Mouse (Mus musculus): ENCODE results near the gene Cdhr1.

Gene Cdhr1

DNA sequence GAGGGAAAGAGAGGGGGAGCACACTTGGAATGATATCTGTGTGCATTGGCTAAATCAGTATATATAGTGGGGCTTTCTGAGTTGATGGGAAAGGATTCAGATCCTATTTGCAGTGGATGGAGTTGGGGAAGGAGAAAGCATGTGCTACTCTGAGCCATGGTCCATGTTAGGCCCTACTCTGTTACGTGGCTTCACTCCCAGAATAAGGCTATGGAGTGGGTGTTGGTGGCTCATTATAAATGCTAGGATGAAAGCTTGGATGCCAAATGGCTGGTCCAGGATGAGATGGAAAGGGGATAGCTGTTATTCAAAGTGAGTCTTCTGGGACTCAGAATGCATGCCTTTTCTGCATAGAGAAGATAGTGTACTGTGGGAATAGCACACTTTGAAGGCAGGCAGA is 17.4 kb downstream of the Cdhr1 start:
- no peak for DNase-seq (ENCODE audit: low read depth, low spot score)

GRCm38 (mm10) chr14:37068516-37068915 is 29.6 kb downstream of the Cdhr1 start:
- peak; percentile 72 for DNase-seq (ENCODE audit: low read depth, low spot score)

- DNase-seq (ENCODE audit: low read depth, low spot score): no peak
Observed at GRCm38 (mm10) chr14:37067629-37068028, 30.5 kb downstream of the Cdhr1 start, which contains the start of gene Lrit2. TSS of gene Lrit2 (plus strand) at chr14:37067929.

DNA sequence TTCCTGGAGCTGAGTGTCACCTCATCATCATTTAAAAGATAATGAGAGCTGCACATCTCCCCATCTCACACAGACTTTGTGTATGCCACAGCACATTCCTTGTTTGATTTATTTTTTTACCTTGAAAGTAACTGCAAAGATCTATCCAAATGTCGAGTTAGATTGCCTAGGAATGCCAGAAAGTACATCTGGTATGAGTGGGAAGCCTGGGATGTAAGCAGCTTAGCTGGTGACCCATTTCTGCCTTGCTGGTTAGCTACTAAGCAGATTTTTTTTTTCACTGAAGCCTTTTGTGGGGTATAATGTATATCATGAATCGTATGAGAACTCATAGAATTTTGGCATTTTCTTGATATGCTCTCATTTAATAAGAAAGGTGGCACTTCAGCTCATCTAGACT is 31.5 kb downstream of the Cdhr1 start:
- DNase-seq (ENCODE audit: low read depth, low spot score): peak; percentile 10

DNA sequence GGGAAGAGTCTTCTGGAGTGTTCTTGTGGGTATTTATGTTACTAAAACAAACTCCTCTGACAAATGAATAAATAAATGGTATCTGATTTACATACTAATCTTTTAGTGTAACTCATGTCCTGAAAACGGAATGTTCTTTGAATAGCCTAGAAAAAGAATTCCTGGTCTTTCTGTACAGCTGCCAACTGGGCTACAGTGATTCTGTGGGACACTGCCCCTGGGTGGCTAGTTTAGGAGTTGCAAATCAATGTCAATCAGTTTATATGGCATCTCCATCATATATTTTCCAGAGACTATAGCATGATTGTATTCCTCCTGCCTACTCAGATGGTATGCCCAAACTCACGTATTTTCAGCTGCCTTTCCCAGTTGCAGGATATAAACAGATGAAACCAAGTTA is 33.3 kb downstream of the Cdhr1 start:
- no peak for DNase-seq (ENCODE audit: low read depth, low spot score)

GRCm38 (mm10) chr14:37048914-37049410 is 49.2 kb downstream of the Cdhr1 start, which contains the start of gene Rgr:
TSS of gene Rgr (minus strand) at chr14:37048964.
- DNase-seq (ENCODE audit: low read depth, low spot score): no peak

- DNase-seq (ENCODE audit: low read depth, low spot score): no peak
Observed at GRCm38 (mm10) chr14:37034432-37034831, 63.7 kb downstream of the Cdhr1 start.

DNA sequence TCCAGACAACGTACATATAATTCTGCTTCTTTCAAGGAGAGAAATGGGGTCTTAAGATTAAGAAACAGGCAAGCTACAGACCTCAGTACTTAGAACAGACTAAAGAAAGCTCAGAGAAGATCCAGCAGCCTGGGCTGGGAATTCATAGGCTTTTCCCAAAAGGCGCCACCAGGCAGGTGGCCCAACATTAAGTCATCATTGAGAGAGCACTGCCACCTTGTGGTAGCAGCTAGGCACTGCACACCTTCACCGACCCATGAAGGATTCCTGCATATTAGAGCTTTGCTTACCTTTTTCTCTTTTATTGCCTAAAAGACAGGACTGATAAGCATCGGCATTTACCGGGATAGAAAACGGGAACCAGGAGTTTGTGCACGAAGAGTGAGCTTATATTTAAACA is 64.9 kb downstream of the Cdhr1 start:
- DNase-seq (ENCODE audit: low read depth, low spot score): peak; percentile 64

- DNase-seq (ENCODE audit: low read depth, low spot score): no peak
Observed at GRCm38 (mm10) chr14:37032481-37033104, 65.6 kb downstream of the Cdhr1 start.

DNA sequence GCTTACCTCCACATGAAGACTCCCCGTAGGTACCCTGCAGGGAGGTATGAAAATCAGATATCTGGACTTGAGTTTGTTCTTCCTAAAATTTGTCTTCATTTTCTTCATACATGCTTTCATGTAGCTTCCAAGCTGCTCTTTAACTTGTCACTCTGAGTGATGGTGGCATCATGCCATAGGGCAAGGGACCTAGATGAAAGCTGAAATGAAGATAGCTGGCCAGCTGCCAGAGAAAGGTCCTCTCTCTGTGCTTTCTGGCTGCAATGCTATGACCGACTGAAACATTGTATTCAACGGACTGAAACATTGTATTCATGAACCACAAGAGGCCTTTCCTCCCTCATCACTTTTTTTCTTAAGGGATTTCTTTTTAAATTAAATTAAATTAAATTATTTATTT is 69.6 kb downstream of the Cdhr1 start:
- DNase-seq (ENCODE audit: low read depth, low spot score): no peak

DNA sequence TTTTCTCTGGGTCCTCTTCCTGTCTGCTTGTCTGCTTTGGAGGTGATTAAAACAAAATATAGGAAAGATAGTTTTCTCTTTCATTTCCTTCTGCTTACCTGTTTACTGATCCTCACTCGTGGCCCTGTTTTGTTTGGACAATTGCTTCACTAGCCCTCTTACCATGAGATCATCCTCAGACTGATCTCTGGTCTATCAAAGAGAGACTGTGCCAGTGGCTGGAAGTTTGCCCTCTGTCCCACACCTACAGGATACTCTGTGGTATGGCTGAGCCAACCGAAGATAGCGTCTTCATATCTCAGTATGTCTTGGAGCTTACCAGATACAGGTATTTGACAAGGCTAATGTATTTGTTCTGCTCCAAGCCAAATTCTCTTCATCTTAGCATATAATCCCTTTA is 70.2 kb downstream of the Cdhr1 start:
- DNase-seq (ENCODE audit: low read depth, low spot score): no peak

Data from R1 (cell line).